In genomic region chr7:17003230-17003960, GRCm38 (mm10) we compare ENCODE assay signal across 8 mouse cellular contexts. TPM values are rescaled to one million over a fixed set of nuclear protein-coding genes. Genes with fewer than 3 reads are reported as not detected.
DNase-seq lines count a peak whose midpoint lies in the region; ATAC-seq and TF ChIP-seq lines count a peak whose summit lies in the region.

No protein-coding gene starts in this region.

- no peaks in the 10 kb centered on the region for H3K9me3 ChIP-seq in hindbrain, embryonic 13.5 days
- H3K9me3 ChIP-seq in hindbrain, embryonic 16.5 days (ENCODE audit: control insufficient read depth, low read length): no peaks in the 10 kb centered on the region
- no peaks in the 10 kb centered on the region for H3K9me3 ChIP-seq in liver, embryonic 13.5 days (replicated peaks)

- no peak for TF ChIP-seq POLR2A in bone marrow macrophage, adult 2 months (IDR thresholded peaks at IDR 0.05; ENCODE audit: borderline replicate concordance, low read depth, low read length)
- no peak for TF ChIP-seq POLR2A in embryonic fibroblast, embryonic 13.5 days (IDR thresholded peaks at IDR 0.05; ENCODE audit: low read depth, low read length)

- whole genome bisulfite sequencing in hindbrain, embryonic 13.5 days: 81% methylated on average over 7 of the region's 7 CpGs
- WGBS in hindbrain, embryonic 16.5 days: 83% methylated on average over 7 of the region's 7 CpGs
- 64% methylated on average over 7 of the region's 7 CpGs for WGBS in liver, embryonic 13.5 days (ENCODE audit: insufficient replicate concordance)

- no peak overlapping the region for H3K4me2 ChIP-seq in hindbrain, embryonic 13.5 days
- no peak overlapping the region for H3K4me2 ChIP-seq in hindbrain, embryonic 16.5 days (ENCODE audit: low read length)
- no peak overlapping the region for H3K4me2 ChIP-seq in liver, embryonic 13.5 days

- DNase-seq in liver, embryonic 13.5 days: no peak
- DNase-seq in thymus, postnatal 0 days (ENCODE audit: low spot score): no peak
- no peak for DNase-seq in urinary bladder, postnatal 10 days (ENCODE audit: low spot score)
- DNase-seq in heart, adult 8-10 months (ENCODE audit: low spot score): no peak

- ATAC-seq in hindbrain, embryonic 13.5 days (ENCODE audit: low FRiP score): no peak
- ATAC-seq in hindbrain, embryonic 16.5 days: no peak
- ATAC-seq in liver, embryonic 13.5 days (ENCODE audit: low read depth): no peak

- no peak overlapping the region; the same call in 1 of the 2 replicates for H3K27ac ChIP-seq in hindbrain, embryonic 13.5 days
- H3K27ac ChIP-seq in hindbrain, embryonic 16.5 days (ENCODE audit: low read depth, low read length): no peak overlapping the region; the same call in 1 of the 2 replicates
- peak overlapping the region; percentile 55 for H3K27ac ChIP-seq in bone marrow macrophage, adult 2 months (ENCODE audit: insufficient read depth, low read depth, low read length)
- H3K27ac ChIP-seq in embryonic fibroblast, embryonic 13.5 days (ENCODE audit: insufficient read depth, low read length): peak overlapping the region; percentile 0; the same call in 1 of the 2 replicates
- peak overlapping the region; percentile 64 for H3K27ac ChIP-seq in liver, embryonic 13.5 days

- peaks cover 49% of the 10 kb centered on the region for H3K36me3 ChIP-seq in hindbrain, embryonic 13.5 days
- H3K36me3 ChIP-seq in hindbrain, embryonic 16.5 days (ENCODE audit: control insufficient read depth, insufficient read depth, low read length): peaks cover 34% of the 10 kb centered on the region
- H3K36me3 ChIP-seq in liver, embryonic 13.5 days: peaks cover 61% of the 10 kb centered on the region

- TF ChIP-seq CTCF in bone marrow macrophage, adult 2 months (IDR thresholded peaks at IDR 0.05; ENCODE audit: low read depth, low read length): no peak
- no peak for TF ChIP-seq CTCF in embryonic fibroblast, embryonic 13.5 days (IDR thresholded peaks at IDR 0.05; ENCODE audit: borderline replicate concordance, insufficient read depth, low read length)

- peaks cover 5% of the 10 kb centered on the region for H3K4me1 ChIP-seq in hindbrain, embryonic 13.5 days (replicated peaks)
- H3K4me1 ChIP-seq in hindbrain, embryonic 16.5 days (ENCODE audit: control insufficient read depth, insufficient read depth, low read depth, low read length): peaks cover 3% of the 10 kb centered on the region
- peaks cover 15% of the 10 kb centered on the region for H3K4me1 ChIP-seq in bone marrow macrophage, adult 2 months (ENCODE audit: control insufficient read depth, insufficient read depth, low read length)
- peaks cover 4% of the 10 kb centered on the region; the same call in 1 of the 2 replicates for H3K4me1 ChIP-seq in embryonic fibroblast, embryonic 13.5 days (ENCODE audit: control insufficient read depth, insufficient read depth, low read length)
- peaks cover 46% of the 10 kb centered on the region for H3K4me1 ChIP-seq in liver, embryonic 13.5 days (replicated peaks)

- no peak overlapping the region for H3K4me3 ChIP-seq in hindbrain, embryonic 13.5 days
- no peak overlapping the region for H3K4me3 ChIP-seq in hindbrain, embryonic 16.5 days (ENCODE audit: low read length)
- no peak overlapping the region for H3K4me3 ChIP-seq in bone marrow macrophage, adult 2 months (ENCODE audit: insufficient read depth, low read length)
- no peak overlapping the region for H3K4me3 ChIP-seq in embryonic fibroblast, embryonic 13.5 days (ENCODE audit: insufficient read depth, low read length)
- no peak overlapping the region for H3K4me3 ChIP-seq in liver, embryonic 13.5 days (replicated peaks)

- peak overlapping the region; percentile 24; the same call in 1 of the 2 replicates for H3K9ac ChIP-seq in hindbrain, embryonic 13.5 days
- no peak overlapping the region for H3K9ac ChIP-seq in hindbrain, embryonic 16.5 days (ENCODE audit: low read depth, low read length)
- no peak overlapping the region for H3K9ac ChIP-seq in liver, embryonic 13.5 days

- no peaks in the 10 kb centered on the region for H3K27me3 ChIP-seq in hindbrain, embryonic 13.5 days
- H3K27me3 ChIP-seq in hindbrain, embryonic 16.5 days (replicated peaks; ENCODE audit: control insufficient read depth, insufficient read depth, low read length): no peaks in the 10 kb centered on the region
- no peaks in the 10 kb centered on the region for H3K27me3 ChIP-seq in liver, embryonic 13.5 days

RNA-seq across cellular contexts. Expression of gene Ccdc8, which starts 10.9 kb away (rescaled TPM):
- polyA plus RNA-seq in hindbrain, embryonic 13.5 days (2015; fragmentation: Nextera tagmentation; extraction: Ambion mirVana): 5.5 and 5.9 TPM in 2 replicates
- 7.9 and 9.9 TPM in 2 replicates for polyA plus RNA-seq in hindbrain, embryonic 16.5 days (2015; fragmentation: Nextera tagmentation; extraction: Ambion mirVana)
- polyA plus RNA-seq in bone marrow macrophage, adult 2 months (2012; ENCODE audit: insufficient read depth, insufficient read length, missing spikeins): not detected in 2 replicates
- 9.4 and 15.0 TPM in 2 replicates for polyA plus RNA-seq in embryonic fibroblast, embryonic 13.5 days (2011; ENCODE audit: insufficient read length, low read depth, missing spikeins)
- polyA plus RNA-seq in liver, embryonic 13.5 days (2015; fragmentation: Nextera tagmentation; extraction: Ambion mirVana): 2.8 and 3.6 TPM in 2 replicates
- 3.7 and 4.7 TPM in 2 replicates for polyA plus RNA-seq in thymus, postnatal 0 days (2015; fragmentation: Nextera tagmentation; extraction: Ambion mirVana)
- 1 to 10 TPM; 3.2 to 5.1 (median 4.5) TPM for total RNA-seq in heart, adult 8-10 months (2022)

RNA-seq across cellular contexts. Expression of gene Gm42372, which starts 20.5 kb away (rescaled TPM):
- 3.7 and 4.4 TPM in 2 replicates for polyA plus RNA-seq in hindbrain, embryonic 13.5 days (2015; fragmentation: Nextera tagmentation; extraction: Ambion mirVana)
- polyA plus RNA-seq in hindbrain, embryonic 16.5 days (2015; fragmentation: Nextera tagmentation; extraction: Ambion mirVana): 5.7 and 7.4 TPM in 2 replicates
- 0.16 TPM in 1 of 2 replicates, not detected in the other for polyA plus RNA-seq in bone marrow macrophage, adult 2 months (2012; ENCODE audit: insufficient read depth, insufficient read length, missing spikeins)
- polyA plus RNA-seq in embryonic fibroblast, embryonic 13.5 days (2011; ENCODE audit: insufficient read length, low read depth, missing spikeins): not detected in 2 replicates
- polyA plus RNA-seq in liver, embryonic 13.5 days (2015; fragmentation: Nextera tagmentation; extraction: Ambion mirVana): 0.07 and 0.09 TPM in 2 replicates
- polyA plus RNA-seq in thymus, postnatal 0 days (2015; fragmentation: Nextera tagmentation; extraction: Ambion mirVana): 0.33 and 0.49 TPM in 2 replicates
- not detected for total RNA-seq in heart, adult 8-10 months (2022)

RNA-seq across cellular contexts. Expression of gene Ppp5c, which starts 24.3 kb away (rescaled TPM):
- polyA plus RNA-seq in hindbrain, embryonic 13.5 days (2015; fragmentation: Nextera tagmentation; extraction: Ambion mirVana): 109 and 115 TPM in 2 replicates
- 132 and 138 TPM in 2 replicates for polyA plus RNA-seq in hindbrain, embryonic 16.5 days (2015; fragmentation: Nextera tagmentation; extraction: Ambion mirVana)
- 70.7 and 83.1 TPM in 2 replicates for polyA plus RNA-seq in bone marrow macrophage, adult 2 months (2012; ENCODE audit: insufficient read depth, insufficient read length, missing spikeins)
- polyA plus RNA-seq in embryonic fibroblast, embryonic 13.5 days (2011; ENCODE audit: insufficient read length, low read depth, missing spikeins): 63.2 and 72.7 TPM in 2 replicates
- 54.0 and 61.1 TPM in 2 replicates for polyA plus RNA-seq in liver, embryonic 13.5 days (2015; fragmentation: Nextera tagmentation; extraction: Ambion mirVana)
- 120 TPM in 2 replicates for polyA plus RNA-seq in thymus, postnatal 0 days (2015; fragmentation: Nextera tagmentation; extraction: Ambion mirVana)
- total RNA-seq in heart, adult 8-10 months (2022): 100 to 1,000 TPM in 2 of 4 experiments, 10 to 100 TPM in 2; 95.4 to 106 (median 99.0) TPM

RNA-seq across cellular contexts. Expression of gene Pnmal1, which starts 43.9 kb away (rescaled TPM):
- 42.0 and 44.5 TPM in 2 replicates for polyA plus RNA-seq in hindbrain, embryonic 13.5 days (2015; fragmentation: Nextera tagmentation; extraction: Ambion mirVana)
- 57.4 and 58.3 TPM in 2 replicates for polyA plus RNA-seq in hindbrain, embryonic 16.5 days (2015; fragmentation: Nextera tagmentation; extraction: Ambion mirVana)
- polyA plus RNA-seq in bone marrow macrophage, adult 2 months (2012; ENCODE audit: insufficient read depth, insufficient read length, missing spikeins): not detected in 2 replicates
- polyA plus RNA-seq in embryonic fibroblast, embryonic 13.5 days (2011; ENCODE audit: insufficient read length, low read depth, missing spikeins): not detected in 2 replicates
- polyA plus RNA-seq in liver, embryonic 13.5 days (2015; fragmentation: Nextera tagmentation; extraction: Ambion mirVana): 0.07 and 0.10 TPM in 2 replicates
- 0.04 TPM in 2 replicates for polyA plus RNA-seq in thymus, postnatal 0 days (2015; fragmentation: Nextera tagmentation; extraction: Ambion mirVana)
- total RNA-seq in heart, adult 8-10 months (2022): not detected

RNA-seq across cellular contexts. Expression of gene Hif3a, which starts 58.8 kb away (rescaled TPM):
- polyA plus RNA-seq in hindbrain, embryonic 13.5 days (2015; fragmentation: Nextera tagmentation; extraction: Ambion mirVana): 2.8 and 2.9 TPM in 2 replicates
- polyA plus RNA-seq in hindbrain, embryonic 16.5 days (2015; fragmentation: Nextera tagmentation; extraction: Ambion mirVana): 6.9 and 8.9 TPM in 2 replicates
- 0.27 TPM in 1 of 2 replicates, not detected in the other for polyA plus RNA-seq in bone marrow macrophage, adult 2 months (2012; ENCODE audit: insufficient read depth, insufficient read length, missing spikeins)
- polyA plus RNA-seq in embryonic fibroblast, embryonic 13.5 days (2011; ENCODE audit: insufficient read length, low read depth, missing spikeins): 0.16 TPM in 1 of 2 replicates, not detected in the other
- 12.6 and 14.8 TPM in 2 replicates for polyA plus RNA-seq in liver, embryonic 13.5 days (2015; fragmentation: Nextera tagmentation; extraction: Ambion mirVana)
- 1.5 and 2.4 TPM in 2 replicates for polyA plus RNA-seq in thymus, postnatal 0 days (2015; fragmentation: Nextera tagmentation; extraction: Ambion mirVana)
- 1 to 10 TPM in 2 of 4 experiments, under 1 TPM in 2; 0.80 to 3.1 (median 1.6) TPM for total RNA-seq in heart, adult 8-10 months (2022)

Comparison
In these comparisons a context has a peak if more than half of its experiments do, and no peak if none do; other contexts are left out.
1. H3K27ac ChIP-seq: peak in bone marrow macrophage, adult 2 months (single experiment), embryonic fibroblast, embryonic 13.5 days (single experiment) and liver, embryonic 13.5 days (single experiment); none in hindbrain, embryonic 13.5 days (single experiment) and hindbrain, embryonic 16.5 days (single experiment).